Mouse (Mus musculus): ENCODE results near the gene Cdkl1. TPM values are rescaled to one million over a fixed set of nuclear protein-coding genes. Genes with fewer than 3 reads are reported as not detected.

Gene Cdkl1
- 3.8 and 5.2 TPM in 2 replicates for polyA plus RNA-seq (2014; fragmentation: Nextera tagmentation; extraction: Ambion mirVana)

DNA sequence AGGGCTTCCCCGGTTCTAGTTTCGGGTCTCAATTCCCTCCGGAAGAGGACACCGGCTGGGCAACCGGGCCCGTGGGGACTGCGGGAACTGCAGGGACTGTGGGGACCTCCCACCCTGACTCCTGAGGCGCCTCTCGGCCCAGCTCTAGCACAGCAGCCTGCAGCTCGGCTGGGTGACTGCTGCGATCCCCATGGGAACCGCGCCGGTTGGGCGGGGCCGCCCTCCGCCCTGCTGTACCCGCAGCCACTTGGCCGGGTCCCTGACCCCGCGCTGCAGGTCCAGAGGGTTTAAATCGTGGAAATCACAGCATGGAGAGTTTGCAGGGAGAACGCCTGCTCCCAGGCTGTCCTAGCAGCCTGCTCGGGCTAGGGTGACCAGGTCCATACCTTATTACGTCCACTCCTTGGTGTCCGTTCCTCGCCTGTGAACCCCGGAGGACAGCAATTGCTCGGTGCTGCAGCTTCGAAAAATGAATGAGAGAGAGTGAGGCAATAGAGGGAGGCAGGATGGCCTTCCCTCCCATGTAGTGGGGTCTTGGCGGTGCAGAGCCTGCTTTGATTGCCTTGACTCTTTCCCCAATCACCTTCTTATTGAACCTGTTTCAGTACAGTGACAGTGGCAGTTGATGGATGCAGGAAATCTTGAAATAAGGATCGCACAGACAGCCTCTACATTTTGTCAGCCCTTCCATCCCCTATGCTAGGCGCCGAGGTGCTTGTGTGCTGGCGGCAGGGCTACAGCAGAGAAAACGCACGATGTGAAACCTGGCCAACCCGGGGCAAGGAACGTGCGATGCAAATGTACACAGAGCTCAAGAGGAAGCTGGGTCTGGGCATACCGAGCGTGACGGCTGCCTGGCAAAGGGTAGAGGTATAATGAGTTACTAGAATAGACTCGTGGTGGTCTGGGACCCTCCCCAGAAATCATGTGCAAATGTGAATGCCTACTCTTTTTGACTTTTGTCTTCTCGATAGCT, at the start of gene Cdkl1:
Cdkl1 (minus strand) TSS at position 738 of the 976 bp plus-strand sequence.
- H3K4me3 ChIP-seq (ENCODE audit: low read depth, low read length), result peak within 1 kb of the TSS; percentile 64
- no peaks in the 10 kb centered on the region for H3K9me3 ChIP-seq (replicated peaks; ENCODE audit: control insufficient read depth, low read length)
- H3K27ac ChIP-seq (ENCODE audit: low read depth, low read length), result no peak within 1 kb of the TSS
- H3K9ac ChIP-seq (ENCODE audit: low read depth, low read length), result peak within 1 kb of the TSS; percentile 73
- H3K27me3 ChIP-seq (ENCODE audit: control insufficient read depth, insufficient read depth, low read length), result peaks cover 6% of the 10 kb centered on the region
- H3K4me2 ChIP-seq, result peak within 1 kb of the TSS; percentile 100
- 3% methylated on average over 45 of the region's 45 CpGs for WGBS (ENCODE audit: insufficient replicate concordance)
- ATAC-seq (replicated peaks; ENCODE audit: insufficient number of reproducible peaks, low FRiP score, low TSS enrichment), result peak; percentile 95
- peaks cover 4% of the 10 kb centered on the region for H3K4me1 ChIP-seq (ENCODE audit: control insufficient read depth, insufficient read depth, low read length)
- no peaks in the 10 kb centered on the region for H3K36me3 ChIP-seq (ENCODE audit: control insufficient read depth, insufficient read depth, low read length)

DNA sequence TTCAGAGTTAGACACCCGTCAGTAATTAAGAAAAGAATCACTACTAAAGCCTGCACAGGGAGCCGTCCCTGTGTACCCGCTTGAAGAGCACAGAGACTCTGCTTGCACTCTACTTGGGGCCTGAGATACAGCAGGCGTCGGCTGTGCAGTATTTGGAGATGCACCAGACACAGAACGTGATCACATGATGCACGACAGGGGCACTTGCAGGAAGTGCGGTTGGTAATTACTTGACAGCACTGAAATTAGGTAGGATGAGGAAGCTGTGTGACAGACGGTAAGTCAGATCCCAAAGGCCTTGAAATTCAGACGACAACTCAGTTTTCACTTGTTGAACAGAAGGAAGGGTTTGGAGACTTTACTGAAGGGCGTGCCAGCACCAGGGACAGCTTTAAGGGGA, 47.3 kb upstream of the Cdkl1 start:
- H3K27me3 ChIP-seq (ENCODE audit: control insufficient read depth, insufficient read depth, low read length), result no peaks in the 10 kb centered on the region
- no peaks in the 10 kb centered on the region for H3K4me1 ChIP-seq (ENCODE audit: control insufficient read depth, insufficient read depth, low read length)
- WGBS (ENCODE audit: insufficient replicate concordance), result 75% methylated on average over 11 of the region's 11 CpGs
- no peak overlapping the region for H3K27ac ChIP-seq (ENCODE audit: low read depth, low read length)
- no peak overlapping the region for H3K9ac ChIP-seq (ENCODE audit: low read depth, low read length)
- H3K4me3 ChIP-seq (ENCODE audit: low read depth, low read length), result no peak overlapping the region
- peaks cover 6% of the 10 kb centered on the region; the same call in 1 of the 2 replicates for H3K36me3 ChIP-seq (ENCODE audit: control insufficient read depth, insufficient read depth, low read length)
- no peak overlapping the region for H3K4me2 ChIP-seq
- H3K9me3 ChIP-seq (replicated peaks; ENCODE audit: control insufficient read depth, low read length), result no peaks in the 10 kb centered on the region
- ATAC-seq (replicated peaks; ENCODE audit: insufficient number of reproducible peaks, low FRiP score, low TSS enrichment), result no peak

DNA sequence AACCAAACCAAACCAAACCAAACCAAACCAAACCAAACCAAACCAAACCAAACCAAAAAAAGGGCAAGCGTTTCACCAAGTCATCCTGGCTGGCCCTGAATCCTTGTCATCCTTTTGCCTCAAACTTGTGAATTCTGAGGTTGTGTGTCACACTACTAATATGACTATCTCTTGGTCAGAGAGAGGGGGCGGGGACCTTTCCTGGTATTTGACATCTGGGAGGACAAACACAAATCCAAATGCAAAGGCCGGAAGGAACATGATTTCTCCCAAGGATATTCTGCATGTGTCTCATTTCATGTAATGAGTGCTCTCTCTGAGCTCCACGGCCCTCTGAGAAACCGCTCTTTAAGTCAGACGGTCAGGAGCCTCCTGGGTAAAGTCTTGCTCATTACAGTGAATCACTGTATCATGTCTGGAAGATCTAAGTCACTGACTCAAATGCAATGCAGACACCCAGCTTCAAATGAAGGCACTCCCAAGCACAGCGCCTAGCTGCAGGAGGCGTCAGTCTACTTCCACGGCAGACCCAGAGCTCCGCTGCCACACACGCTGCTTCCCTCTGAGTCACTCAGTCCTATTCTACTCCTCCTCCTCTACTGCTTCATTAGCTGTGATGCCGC, 43.0 kb upstream of the Cdkl1 start:
- no peak for ATAC-seq (replicated peaks; ENCODE audit: insufficient number of reproducible peaks, low FRiP score, low TSS enrichment)
- no peak overlapping the region for H3K4me2 ChIP-seq
- WGBS (ENCODE audit: insufficient replicate concordance), result 85% methylated on average over 12 of the region's 12 CpGs
- H3K36me3 ChIP-seq (ENCODE audit: control insufficient read depth, insufficient read depth, low read length), result peaks cover 9% of the 10 kb centered on the region; the same call in 1 of the 2 replicates
- no peak overlapping the region for H3K4me3 ChIP-seq (ENCODE audit: low read depth, low read length)
- H3K4me1 ChIP-seq (ENCODE audit: control insufficient read depth, insufficient read depth, low read length), result no peaks in the 10 kb centered on the region
- H3K9me3 ChIP-seq (replicated peaks; ENCODE audit: control insufficient read depth, low read length), result no peaks in the 10 kb centered on the region
- no peak overlapping the region for H3K27ac ChIP-seq (ENCODE audit: low read depth, low read length)
- no peak overlapping the region for H3K9ac ChIP-seq (ENCODE audit: low read depth, low read length)
- no peaks in the 10 kb centered on the region for H3K27me3 ChIP-seq (ENCODE audit: control insufficient read depth, insufficient read depth, low read length)

DNA sequence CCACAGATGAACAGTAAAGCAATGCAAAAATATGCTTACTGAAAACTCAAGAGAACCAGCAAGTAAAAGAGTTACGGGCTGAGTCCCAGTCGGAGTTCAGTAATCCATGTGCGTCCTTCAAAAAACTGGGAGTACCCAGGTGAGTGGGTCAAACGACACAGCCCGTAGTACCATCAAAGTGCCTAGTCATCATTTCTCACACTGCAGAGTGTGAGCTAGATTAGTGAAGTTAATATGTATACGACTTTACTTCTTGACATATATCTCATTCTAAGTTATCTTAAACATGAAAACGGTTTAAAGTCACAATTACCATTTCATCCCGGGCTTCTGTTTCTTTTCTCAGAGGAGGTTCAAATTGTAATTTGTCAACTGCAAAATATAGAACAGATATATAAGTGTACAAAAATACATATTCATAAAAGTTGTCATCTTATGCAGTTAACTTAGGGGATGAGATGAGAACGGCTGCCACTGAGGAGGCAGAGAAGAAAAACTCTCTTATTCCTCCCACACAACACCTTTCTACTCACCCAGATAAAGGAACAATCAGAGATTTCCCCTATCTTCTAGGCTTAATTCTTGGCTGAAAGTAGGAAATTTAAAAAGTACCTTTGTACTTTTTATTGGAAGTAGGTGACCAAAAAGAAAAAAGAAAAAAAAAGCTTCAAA, 40.3 kb upstream of the Cdkl1 start:
- no peak for ATAC-seq (replicated peaks; ENCODE audit: insufficient number of reproducible peaks, low FRiP score, low TSS enrichment)
- H3K36me3 ChIP-seq (ENCODE audit: control insufficient read depth, insufficient read depth, low read length), result peaks cover 14% of the 10 kb centered on the region
- 93% methylated on average over 9 of the region's 9 CpGs for whole genome bisulfite sequencing (ENCODE audit: insufficient replicate concordance)

DNA sequence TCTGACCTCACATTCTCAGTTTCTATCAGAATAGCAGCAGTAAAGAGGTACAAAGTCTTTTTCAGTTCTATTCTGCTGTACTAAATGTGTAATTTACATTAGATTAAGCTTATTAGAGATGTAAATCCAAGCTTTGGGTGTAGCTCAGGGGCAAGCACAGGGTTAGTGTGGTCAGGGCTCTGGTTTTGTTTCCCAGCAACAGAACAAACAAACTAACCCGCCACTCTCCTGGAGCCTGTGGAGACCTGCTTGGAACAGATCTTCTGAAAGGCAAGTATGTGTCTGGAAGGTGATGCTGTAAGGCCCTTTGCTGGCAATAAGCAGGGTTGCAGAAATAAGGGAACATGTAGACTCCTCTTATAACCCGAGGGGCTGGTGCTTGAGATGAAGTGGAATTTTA, 37.1 kb upstream of the Cdkl1 start:
- no peak overlapping the region for H3K4me2 ChIP-seq
- H3K4me1 ChIP-seq (ENCODE audit: control insufficient read depth, insufficient read depth, low read length), result peaks cover 6% of the 10 kb centered on the region; the same call in 1 of the 2 replicates
- H3K9me3 ChIP-seq (replicated peaks; ENCODE audit: control insufficient read depth, low read length), result no peaks in the 10 kb centered on the region
- H3K27ac ChIP-seq (ENCODE audit: low read depth, low read length), result no peak overlapping the region
- no peaks in the 10 kb centered on the region for H3K27me3 ChIP-seq (ENCODE audit: control insufficient read depth, insufficient read depth, low read length)
- ATAC-seq (replicated peaks; ENCODE audit: insufficient number of reproducible peaks, low FRiP score, low TSS enrichment), result no peak
- WGBS (ENCODE audit: insufficient replicate concordance), result 33% methylated on average over 2 of the region's 2 CpGs
- H3K36me3 ChIP-seq (ENCODE audit: control insufficient read depth, insufficient read depth, low read length), result peaks cover 19% of the 10 kb centered on the region
- no peak overlapping the region for H3K9ac ChIP-seq (ENCODE audit: low read depth, low read length)
- no peak overlapping the region for H3K4me3 ChIP-seq (ENCODE audit: low read depth, low read length)

More for the DNA sequence above, 40.3 kb upstream of the Cdkl1 start:
- Histone ChIP-seq H3K27me3 (ENCODE audit: control insufficient read depth, insufficient read depth, low read length) (no peaks in the 10 kb centered on the region), H3K9me3 (replicated peaks; ENCODE audit: control insufficient read depth, low read length) (no peaks in the 10 kb centered on the region), H3K9ac (ENCODE audit: low read depth, low read length) (no peak overlapping the region), H3K4me2 (no peak overlapping the region), H3K27ac (ENCODE audit: low read depth, low read length) (no peak overlapping the region), H3K4me1 (ENCODE audit: control insufficient read depth, insufficient read depth, low read length) (peaks cover 6% of the 10 kb centered on the region; the same call in 1 of the 2 replicates), H3K4me3 (ENCODE audit: low read depth, low read length) (no peak overlapping the region)

DNA sequence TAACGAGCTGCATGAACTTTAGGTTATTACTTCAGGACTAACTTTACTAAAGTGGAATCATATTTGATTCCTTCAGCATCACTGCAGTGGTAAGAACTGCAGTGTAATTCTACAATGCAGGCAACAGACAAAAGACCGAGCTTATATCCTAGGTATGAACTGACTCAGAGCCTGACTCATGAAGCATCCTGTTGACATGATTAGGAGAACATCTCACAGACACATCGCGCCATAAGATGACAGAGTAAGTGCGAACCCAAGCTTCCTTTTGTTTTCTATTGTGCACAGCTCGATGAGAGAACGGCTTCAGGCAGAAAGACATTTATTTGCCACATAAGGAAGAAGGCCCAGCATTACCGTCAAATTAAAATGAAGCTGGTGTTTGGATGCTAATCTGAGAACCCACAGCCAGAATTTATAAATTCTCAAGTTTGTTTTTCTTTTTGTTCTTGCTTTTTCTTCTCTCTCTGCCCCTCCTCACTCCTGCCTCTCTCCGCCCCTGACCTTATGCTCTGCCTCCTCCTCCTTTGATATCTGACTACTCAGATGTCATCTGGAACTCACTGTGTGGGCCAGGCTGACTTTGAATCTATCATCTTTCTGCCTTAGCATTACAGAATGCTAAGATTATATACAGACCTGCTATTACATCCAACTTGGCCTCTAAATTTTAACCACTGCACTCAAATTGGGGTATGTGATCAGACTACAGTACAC, 34.0 kb upstream of the Cdkl1 start:
- no peak overlapping the region for H3K4me2 ChIP-seq
- WGBS (ENCODE audit: insufficient replicate concordance), result 81% methylated on average over 9 of the region's 9 CpGs

DNA sequence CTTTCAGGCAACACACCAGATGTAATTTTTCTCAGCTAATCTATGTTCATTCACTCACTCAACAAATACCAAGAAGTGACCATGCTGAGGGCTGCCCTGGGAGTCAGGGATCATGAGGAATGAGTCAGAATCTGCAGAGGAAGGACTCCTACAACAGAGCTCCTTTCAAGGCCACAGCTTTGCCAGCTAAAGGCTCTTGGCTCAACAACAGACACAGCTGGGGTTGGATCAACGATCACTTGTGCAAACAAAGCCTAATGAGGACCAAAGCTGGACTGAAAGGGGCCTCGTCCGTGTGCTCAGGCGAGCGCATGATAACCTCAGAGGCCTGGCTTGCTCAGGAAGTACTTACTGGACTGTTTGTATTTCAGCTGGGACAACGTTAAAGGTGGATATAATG, 23.2 kb upstream of the Cdkl1 start:
- H3K4me3 ChIP-seq (ENCODE audit: low read depth, low read length), result no peak overlapping the region
- no peak overlapping the region for H3K9ac ChIP-seq (ENCODE audit: low read depth, low read length)
- no peak overlapping the region for H3K4me2 ChIP-seq
- no peaks in the 10 kb centered on the region for H3K9me3 ChIP-seq (replicated peaks; ENCODE audit: control insufficient read depth, low read length)
- peaks cover 20% of the 10 kb centered on the region for H3K4me1 ChIP-seq (ENCODE audit: control insufficient read depth, insufficient read depth, low read length)
- H3K27ac ChIP-seq (ENCODE audit: low read depth, low read length), result peak overlapping the region; percentile 66
- H3K36me3 ChIP-seq (ENCODE audit: control insufficient read depth, insufficient read depth, low read length), result peaks cover 9% of the 10 kb centered on the region; the same call in 1 of the 2 replicates
- H3K27me3 ChIP-seq (ENCODE audit: control insufficient read depth, insufficient read depth, low read length), result no peaks in the 10 kb centered on the region
- 39% methylated on average over 6 of the region's 6 CpGs for WGBS (ENCODE audit: insufficient replicate concordance)
- ATAC-seq (replicated peaks; ENCODE audit: insufficient number of reproducible peaks, low FRiP score, low TSS enrichment), result no peak; the same call in 1 of the 2 replicates

More for the DNA sequence above, 34.0 kb upstream of the Cdkl1 start:
- no peak overlapping the region for H3K27ac ChIP-seq (ENCODE audit: low read depth, low read length)
- no peaks in the 10 kb centered on the region for H3K9me3 ChIP-seq (replicated peaks; ENCODE audit: control insufficient read depth, low read length)
- ATAC-seq (replicated peaks; ENCODE audit: insufficient number of reproducible peaks, low FRiP score, low TSS enrichment), result no peak
- no peak overlapping the region for H3K4me3 ChIP-seq (ENCODE audit: low read depth, low read length)
- peaks cover 6% of the 10 kb centered on the region; the same call in 1 of the 2 replicates for H3K4me1 ChIP-seq (ENCODE audit: control insufficient read depth, insufficient read depth, low read length)
- H3K36me3 ChIP-seq (ENCODE audit: control insufficient read depth, insufficient read depth, low read length), result peaks cover 38% of the 10 kb centered on the region
- H3K9ac ChIP-seq (ENCODE audit: low read depth, low read length), result no peak overlapping the region
- H3K27me3 ChIP-seq (ENCODE audit: control insufficient read depth, insufficient read depth, low read length), result no peaks in the 10 kb centered on the region

DNA sequence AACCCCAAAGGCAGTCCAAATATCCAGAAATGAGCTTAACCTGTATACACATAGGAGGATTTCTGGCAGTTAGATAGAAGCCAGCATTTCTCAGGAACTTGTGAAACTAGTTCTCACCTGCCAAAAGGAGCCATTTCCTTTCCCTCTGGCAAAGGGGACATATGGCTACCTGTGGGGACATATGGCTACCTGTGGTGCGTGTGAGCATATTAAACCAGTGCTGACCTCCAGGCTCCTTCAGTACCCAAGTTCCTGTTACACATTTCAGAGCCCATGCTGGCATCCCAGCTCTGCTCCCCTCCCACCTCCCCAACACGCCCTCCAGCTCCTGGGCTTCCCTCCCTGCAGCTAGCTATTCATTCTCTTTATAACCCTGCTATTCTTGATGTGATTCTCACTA, 22.5 kb upstream of the Cdkl1 start:
- Histone ChIP-seq H3K4me3 (ENCODE audit: low read depth, low read length) (no peak overlapping the region), H3K4me2 (no peak overlapping the region), H3K4me1 (ENCODE audit: control insufficient read depth, insufficient read depth, low read length) (peaks cover 20% of the 10 kb centered on the region), H3K9ac (ENCODE audit: low read depth, low read length) (no peak overlapping the region), H3K9me3 (replicated peaks; ENCODE audit: control insufficient read depth, low read length) (no peaks in the 10 kb centered on the region), H3K36me3 (ENCODE audit: control insufficient read depth, insufficient read depth, low read length) (peaks cover 9% of the 10 kb centered on the region; the same call in 1 of the 2 replicates), H3K27ac (ENCODE audit: low read depth, low read length) (peak overlapping the region; percentile 66; the same call in 1 of the 2 replicates), H3K27me3 (ENCODE audit: control insufficient read depth, insufficient read depth, low read length) (no peaks in the 10 kb centered on the region)
- no peak for ATAC-seq (replicated peaks; ENCODE audit: insufficient number of reproducible peaks, low FRiP score, low TSS enrichment)
- 69% methylated on average over 2 of the region's 2 CpGs for WGBS (ENCODE audit: insufficient replicate concordance)

All from heart, embryonic 11.5 days (tissue).